Mouse (Mus musculus) brain, embryonic 14.5 days (tissue): ENCODE data around the gene Fads3. TPM values are rescaled to one million over a fixed set of nuclear protein-coding genes. Genes with fewer than 3 reads are reported as not detected.

Experiments used
- DNase-seq: peaks from one replicate; pipeline ENCODE4 v3.0.0-alpha.2; 2011; ENCODE audit warnings: low read depth
- CTCF ChIP-seq: fragments of 200-500 bp; IDR thresholded peaks from 2 replicates; pipeline ENCODE4 v1.5.1; 2012; ENCODE audit warnings: inconsistent platforms, mild to moderate bottlenecking, moderate library complexity, borderline replicate concordance; ENCODE audit not compliant: insufficient read depth, insufficient read length; ENCODE audit errors: extremely low read depth
- POLR2A ChIP-seq: fragments of 200-500 bp; IDR thresholded peaks from 2 replicates; pipeline ENCODE4 v1.6.1; 2012; ENCODE audit warnings: mild to moderate bottlenecking, inconsistent platforms, borderline replicate concordance; ENCODE audit not compliant: poor library complexity, insufficient read depth, insufficient read length, severe bottlenecking; ENCODE audit errors: extremely low read depth
- polyA plus RNA-seq: library from polyadenylated mRNA; depleted of rRNA; stranded (reverse); fragments of >200 nt; gene quantifications from 2 replicates; pipeline ENCODE4 v1.2.3, GENCODE M21; 2012; rRNA removed

Gene Fads3
- polyA plus RNA-seq, 1 experiment = 42.8 TPM

DNA sequence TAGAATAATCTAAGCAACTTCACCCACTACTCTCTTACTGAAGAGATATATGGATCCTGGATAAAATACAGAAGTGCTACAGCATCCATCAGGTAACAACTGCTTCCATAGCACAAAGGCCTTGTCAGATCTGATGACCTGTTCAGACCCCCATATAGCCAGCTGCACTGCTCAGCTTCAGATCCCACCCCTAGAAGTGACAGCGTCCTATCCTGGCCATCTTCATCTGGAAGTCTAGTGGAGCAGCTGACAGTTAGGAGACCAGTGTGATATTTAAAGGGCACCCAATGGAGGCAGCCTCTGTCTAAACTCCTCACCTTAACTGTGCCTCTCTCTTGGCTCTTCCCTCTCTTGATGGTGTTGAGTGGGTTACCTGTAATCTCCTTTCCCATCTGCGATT lies 67.3 kb downstream of the Fads3 start:
- TF ChIP-seq POLR2A (no peak), CTCF (no peak)
- no peak for DNase-seq

Other genes with a start within 250 kb of the Fads3 start
- gene Scgb2a2, start 194.0 kb upstream of the Fads3 start, polyA plus RNA-seq = not detected in 2 replicates
- gene Incenp, start 142.0 kb upstream of the Fads3 start, polyA plus RNA-seq = 26.0 and 29.5 TPM in 2 replicates
- gene Fth1, start 61.0 kb upstream of the Fads3 start, polyA plus RNA-seq = 574 and 777 TPM in 2 replicates
- 1.2 and 1.4 TPM in 2 replicates for gene Best1, start 39.9 kb upstream of the Fads3 start, polyA plus RNA-seq
- 19.5 and 20.0 TPM in 2 replicates for gene Rab3il1, start 39.9 kb upstream of the Fads3 start, polyA plus RNA-seq
- 195 and 216 TPM in 2 replicates for gene Fads2, start 60.2 kb downstream of the Fads3 start, polyA plus RNA-seq
- 136 and 139 TPM in 2 replicates for gene Fads1, start 141.3 kb downstream of the Fads3 start, polyA plus RNA-seq
- 108 and 164 TPM in 2 replicates for gene Tmem258, start 162.4 kb downstream of the Fads3 start, polyA plus RNA-seq
- gene Fen1, start 162.6 kb downstream of the Fads3 start, polyA plus RNA-seq = 26.6 and 34.3 TPM in 2 replicates
- gene Myrf, start 199.2 kb downstream of the Fads3 start, polyA plus RNA-seq = 1.4 and 2.4 TPM in 2 replicates